Mouse (Mus musculus) limb, embryonic 14.5 days (tissue): ENCODE results near the gene Sars2. TPM values are rescaled to one million over a fixed set of nuclear protein-coding genes. Genes with fewer than 3 reads are reported as not detected.

Source experiments
- ATAC-seq: fragments of 200-750 bp; cut with Nextera tagmentation; 2 replicates; pipeline ENCODE4 v1.8.0; 2017; ENCODE audit warnings: low read depth, moderate number of reproducible peaks, moderate TSS enrichment; ENCODE audit not compliant: low FRiP score
- DNase-seq: peaks from one replicate; pipeline ENCODE4 v3.0.0-alpha.2; 2015; ENCODE audit warnings: low spot score
- H3K27ac ChIP-seq: fragments of 300-500 bp; sonication (generic); replicated peaks from 2 replicates; pipeline ENCODE4 v1.5.1; 2014; ENCODE audit warnings: low read depth, mild to moderate bottlenecking, low read length, moderate library complexity, mixed read lengths
- H3K27me3 ChIP-seq: fragments of 300-500 bp; sonication (generic); 2 replicates; pipeline ENCODE4 v1.6.1; 2014; ENCODE audit warnings: low read length, mixed read lengths; ENCODE audit not compliant: control insufficient read depth, insufficient read depth
- H3K36me3 ChIP-seq: fragments of 300-500 bp; sonication (generic); 2 replicates; pipeline ENCODE4 v1.6.1; 2014; ENCODE audit warnings: mild to moderate bottlenecking, low read length, moderate library complexity, mixed read lengths; ENCODE audit not compliant: control insufficient read depth, insufficient read depth
- H3K4me1 ChIP-seq: fragments of 300-500 bp; sonication (generic); 2 replicates; pipeline ENCODE4 v1.6.1; 2014; ENCODE audit warnings: antibody characterized with exemption, low read length, mixed read lengths; ENCODE audit not compliant: control insufficient read depth, insufficient read depth
- H3K4me2 ChIP-seq: fragments of 300-500 bp; sonication (generic); replicated peaks from 2 replicates; pipeline ENCODE4 v1.6.1; 2014; ENCODE audit warnings: low read depth, mild to moderate bottlenecking, low read length, moderate library complexity; ENCODE audit not compliant: severe bottlenecking
- H3K4me3 ChIP-seq: fragments of 300-500 bp; sonication (generic); replicated peaks from 2 replicates; pipeline ENCODE4 v1.5.1; 2014; ENCODE audit warnings: low read length
- H3K9ac ChIP-seq: fragments of 300-500 bp; sonication (generic); 2 replicates; pipeline ENCODE4 v1.6.1; 2014; ENCODE audit warnings: mild to moderate bottlenecking, low read depth, low read length, moderate library complexity; ENCODE audit not compliant: severe bottlenecking
- H3K9me3 ChIP-seq: fragments of 300-500 bp; sonication (generic); 2 replicates; pipeline ENCODE4 v1.6.1; 2016; ENCODE audit warnings: low read length; ENCODE audit not compliant: control insufficient read depth
- POLR2A ChIP-seq: fragments of 200-500 bp; IDR thresholded peaks from 2 replicates; pipeline ENCODE4 v1.8.0; 2012; ENCODE audit warnings: inconsistent platforms, mild to moderate bottlenecking, moderate library complexity, borderline replicate concordance; ENCODE audit not compliant: insufficient read depth, insufficient read length; ENCODE audit errors: extremely low read depth
- WGBS: fragments of 180-500 bp; shearing (Covaris S2); extraction: QIAGEN DNeasy Blood & Tissue Kit; methylation state at CpG from one replicate; pipeline ENCODE4 v1.1.7; 2014; 5-methylcytosine and 5-hydroxymethylcytosine counted together
- polyA plus RNA-seq, 2 experiments: library from polyadenylated mRNA; depleted of rRNA in 1 of 2; stranded (reverse) in 1 of 2; unstranded in 1 of 2; fragments of >200 nt; fragmentation: Nextera tagmentation in 1 of 2; extraction: Ambion mirVana in 1 of 2; gene quantifications; 2 replicates each; pipeline versions ENCODE4 v1.2.1 to v1.2.3; 2012 to 2014

Sars2 gene
- polyA plus RNA-seq, 2 experiments, result 22.0 to 32.6 TPM

DNA sequence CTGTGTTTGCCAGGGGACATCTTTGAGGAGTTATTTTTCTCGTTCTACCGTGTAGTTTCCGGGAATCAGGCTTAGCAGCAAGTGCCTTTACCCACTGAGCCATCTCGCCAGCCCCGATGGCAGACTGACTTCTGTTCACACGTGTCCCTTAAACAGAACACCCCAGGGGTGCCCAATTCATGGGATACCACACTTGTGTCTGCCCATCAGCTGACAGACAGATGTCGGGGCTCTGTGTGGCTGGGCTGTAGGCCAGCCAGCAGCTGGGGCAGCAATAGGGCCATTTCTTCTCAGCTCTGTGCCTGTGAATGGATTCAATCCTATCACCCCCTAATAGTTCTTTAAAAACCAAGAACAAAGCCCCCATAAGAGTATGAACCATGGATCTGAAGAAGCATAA lies 33.3 kb downstream of the Sars2 start:
- DNase-seq (peak; percentile 42), ATAC-seq (0 out of 2 replicates have a peak, but pooled peaks have one; percentile 29)
- Histone ChIP-seq H3K4me2 (no peak overlapping the region), H3K4me3 (no peak overlapping the region), H3K4me1 (0 out of 2 replicates have a peak, but pooled peaks cover under 1% of the 10 kb centered on the region), H3K36me3 (peaks cover 51% of the 10 kb centered on the region), H3K9me3 (no peaks in the 10 kb centered on the region), H3K27me3 (no peaks in the 10 kb centered on the region), H3K27ac (no peak overlapping the region), H3K9ac (no peak overlapping the region)
- no peak for TF ChIP-seq POLR2A
- 88% methylated on average over 7 of the region's 7 CpGs for WGBS

DNA sequence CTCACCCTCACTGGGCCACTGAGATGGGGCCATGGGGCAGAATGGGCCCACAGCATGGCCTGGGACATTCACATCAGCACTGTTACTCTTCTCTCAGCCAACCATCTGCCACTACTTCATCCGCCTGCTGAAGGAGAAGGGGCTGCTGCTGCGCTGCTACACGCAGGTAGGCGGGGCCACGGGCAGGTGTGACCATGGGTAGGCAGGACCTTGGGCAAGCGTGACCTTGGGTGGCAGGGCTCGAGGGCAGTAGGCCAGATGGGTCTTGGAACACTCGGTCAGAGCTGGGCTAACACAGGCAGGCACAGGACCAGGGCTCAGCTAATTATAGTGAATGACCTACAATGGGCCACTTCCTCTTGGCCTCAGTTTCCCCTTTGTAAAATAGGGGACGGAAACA lies 37.0 kb downstream of the Sars2 start:
- Histone ChIP-seq H3K9ac (no peak overlapping the region), H3K4me2 (no peak overlapping the region), H3K36me3 (peaks cover 51% of the 10 kb centered on the region), H3K9me3 (no peaks in the 10 kb centered on the region), H3K27ac (no peak overlapping the region), H3K4me3 (no peak overlapping the region), H3K27me3 (no peaks in the 10 kb centered on the region), H3K4me1 (peaks cover 6% of the 10 kb centered on the region; the same call in 1 of the 2 replicates)
- DNase-seq, result no peak
- WGBS, result 83% methylated on average over 9 of the region's 9 CpGs
- no peak for TF ChIP-seq POLR2A
- no peak for ATAC-seq

DNA sequence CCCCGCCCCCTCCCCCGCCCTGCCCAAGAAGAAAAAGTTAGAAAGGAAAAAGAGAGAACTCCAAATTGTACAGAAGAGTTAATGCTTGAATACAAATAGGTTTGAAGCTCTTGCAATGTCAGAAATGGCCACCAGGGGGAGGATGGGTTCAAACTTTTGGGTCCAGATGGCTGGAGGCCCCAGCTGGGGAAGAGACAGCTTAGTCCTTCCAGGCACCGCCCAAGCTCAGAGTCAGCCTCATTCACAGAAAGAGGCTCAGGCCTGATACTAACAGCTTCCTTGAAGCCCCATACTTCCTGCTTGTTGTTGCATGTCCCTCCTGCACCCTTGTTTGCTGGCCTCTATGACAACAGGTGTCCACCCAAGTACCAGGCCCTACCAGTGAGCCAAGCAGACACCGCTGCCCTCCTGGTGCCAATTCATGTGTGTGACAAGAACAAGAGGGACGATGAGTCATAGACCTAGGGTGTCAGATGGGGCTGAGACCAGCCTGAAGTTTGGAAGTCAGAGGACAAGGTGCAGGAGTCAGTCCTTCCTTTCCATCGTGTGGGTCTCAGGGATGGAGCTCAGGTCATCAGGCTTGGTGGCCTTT lies 38.4 kb downstream of the Sars2 start:
- peaks cover 51% of the 10 kb centered on the region for H3K36me3 ChIP-seq
- no peak overlapping the region for H3K4me3 ChIP-seq
- H3K27ac ChIP-seq, result no peak overlapping the region
- DNase-seq, result peak; percentile 94
- no peaks in the 10 kb centered on the region for H3K27me3 ChIP-seq
- H3K9ac ChIP-seq, result no peak overlapping the region
- H3K9me3 ChIP-seq, result no peaks in the 10 kb centered on the region
- WGBS, result 44% methylated on average over 6 of the region's 6 CpGs
- H3K4me2 ChIP-seq, result no peak overlapping the region
- peaks cover 6% of the 10 kb centered on the region; the same call in 1 of the 2 replicates for H3K4me1 ChIP-seq
- ATAC-seq, result peak; percentile 53
- no peak for TF ChIP-seq POLR2A

DNA sequence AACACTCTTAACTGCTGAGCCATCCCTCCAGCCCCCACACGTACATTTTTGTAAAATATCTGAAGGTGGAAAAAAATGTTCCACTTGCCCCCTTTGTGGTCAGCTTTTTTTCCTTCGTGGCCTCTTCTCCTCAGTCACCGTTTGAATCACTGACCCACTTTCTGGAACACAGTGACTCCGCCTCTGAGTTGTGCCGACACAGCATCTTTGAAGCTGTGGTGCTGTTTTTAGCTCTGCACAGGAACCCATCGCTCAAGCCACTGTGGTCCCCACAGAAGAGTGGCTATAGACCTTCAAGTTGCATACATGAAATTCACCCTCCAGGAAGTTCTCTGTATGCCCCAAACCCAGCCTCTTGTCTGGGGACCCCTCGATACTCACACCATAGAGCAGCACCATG lies 39.1 kb downstream of the Sars2 start:
- no peak overlapping the region for H3K4me2 ChIP-seq
- no peak for ATAC-seq
- TF ChIP-seq POLR2A, result no peak
- no peak overlapping the region for H3K27ac ChIP-seq
- no peaks in the 10 kb centered on the region for H3K9me3 ChIP-seq
- peaks cover 52% of the 10 kb centered on the region for H3K36me3 ChIP-seq
- H3K27me3 ChIP-seq, result no peaks in the 10 kb centered on the region
- H3K9ac ChIP-seq, result no peak overlapping the region
- 75% methylated on average over 7 of the region's 7 CpGs for WGBS
- no peak overlapping the region for H3K4me3 ChIP-seq
- peaks cover 6% of the 10 kb centered on the region; the same call in 1 of the 2 replicates for H3K4me1 ChIP-seq
- no peak for DNase-seq

DNA sequence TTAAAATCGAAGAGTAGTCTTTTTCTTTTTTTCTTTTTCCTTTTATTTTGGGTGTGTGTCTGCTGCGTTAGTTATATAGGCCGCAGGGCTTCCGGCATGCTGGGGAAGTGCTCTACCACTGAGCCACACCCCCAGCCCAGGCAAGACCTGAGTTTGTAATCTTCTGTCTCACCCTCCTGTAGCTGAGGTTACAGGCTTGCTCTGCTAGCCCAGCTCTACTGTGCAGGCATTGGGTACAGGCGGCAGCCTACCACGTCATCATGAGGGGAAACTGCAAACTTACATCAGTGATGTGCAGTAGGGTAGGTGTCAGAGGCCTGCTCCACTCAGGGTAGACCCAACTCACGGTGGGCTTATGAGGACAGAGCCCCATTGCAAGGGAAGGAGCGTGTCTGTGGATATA lies 39.5 kb downstream of the Sars2 start:
- Histone ChIP-seq H3K9me3 (no peaks in the 10 kb centered on the region), H3K4me3 (no peak overlapping the region), H3K27ac (no peak overlapping the region), H3K36me3 (peaks cover 49% of the 10 kb centered on the region), H3K4me1 (peaks cover 6% of the 10 kb centered on the region; the same call in 1 of the 2 replicates), H3K4me2 (no peak overlapping the region), H3K9ac (no peak overlapping the region; the same call in 1 of the 2 replicates), H3K27me3 (no peaks in the 10 kb centered on the region)
- TF ChIP-seq POLR2A, result no peak
- 90% methylated on average over 8 of the region's 8 CpGs for WGBS
- DNase-seq (no peak), ATAC-seq (no peak)
